Mouse (Mus musculus): Measurements from ENCODE around the gene Hsf2bp.

Gene Hsf2bp

GRCm38 (mm10) chr17:32031684-32032083 lies 4.5 kb downstream of the Hsf2bp start:
- DNase-seq = no peak

GRCm38 (mm10) chr17:32028301-32028700 lies 7.8 kb downstream of the Hsf2bp start:
- DNase-seq = no peak

- DNase-seq = no peak
These were observed 8.5 kb downstream of the Hsf2bp start for GRCm38 (mm10) chr17:32027666-32028065.

GRCm38 (mm10) chr17:32025386-32025785 lies 10.8 kb downstream of the Hsf2bp start:
- peak; percentile 29 to 39 for DNase-seq

GRCm38 (mm10) chr17:32024671-32025073 lies 11.5 kb downstream of the Hsf2bp start:
- DNase-seq = no peak

GRCm38 (mm10) chr17:32023088-32023487 lies 13.1 kb downstream of the Hsf2bp start:
- no peak for DNase-seq

- DNase-seq = no peak
These were observed 13.6 kb downstream of the Hsf2bp start for GRCm38 (mm10) chr17:32022551-32022950.

- no peak for DNase-seq
These were observed 14.2 kb downstream of the Hsf2bp start for GRCm38 (mm10) chr17:32021981-32022380.

GRCm38 (mm10) chr17:32018127-32018894 lies 17.8 kb downstream of the Hsf2bp start:
- no peak for DNase-seq

- no peak for DNase-seq
These were observed 19.7 kb downstream of the Hsf2bp start for GRCm38 (mm10) chr17:32016481-32016880.

GRCm38 (mm10) chr17:32013659-32014058 lies 22.5 kb downstream of the Hsf2bp start:
- DNase-seq = no peak

- DNase-seq = no peak
These were observed 23.9 kb downstream of the Hsf2bp start for GRCm38 (mm10) chr17:32012254-32012653.

- DNase-seq = no peak
These were observed 24.5 kb downstream of the Hsf2bp start for GRCm38 (mm10) chr17:32011694-32012093.

GRCm38 (mm10) chr17:32006800-32007199 lies 29.3 kb downstream of the Hsf2bp start:
- no peak for DNase-seq

- no peak for DNase-seq
These were observed 32.9 kb downstream of the Hsf2bp start for GRCm38 (mm10) chr17:32003251-32003650.

- DNase-seq = no peak
These were observed 37.8 kb downstream of the Hsf2bp start for GRCm38 (mm10) chr17:31998351-31998750.

- no peak for DNase-seq
These were observed 39.8 kb downstream of the Hsf2bp start for GRCm38 (mm10) chr17:31996331-31996730.

GRCm38 (mm10) chr17:31995784-31996183 lies 40.4 kb downstream of the Hsf2bp start:
- no peak for DNase-seq

GRCm38 (mm10) chr17:31994132-31994531 lies 42.0 kb downstream of the Hsf2bp start:
- DNase-seq = no peak

GRCm38 (mm10) chr17:31993354-31993753 lies 42.8 kb downstream of the Hsf2bp start:
- DNase-seq = no peak

- no peak for DNase-seq
These were observed 44.1 kb downstream of the Hsf2bp start for GRCm38 (mm10) chr17:31992004-31992403.

GRCm38 (mm10) chr17:31989035-31989434 lies 47.1 kb downstream of the Hsf2bp start:
- no peak for DNase-seq

GRCm38 (mm10) chr17:31986915-31987314 lies 49.2 kb downstream of the Hsf2bp start:
- DNase-seq = no peak

GRCm38 (mm10) chr17:31983491-31983890 lies 52.7 kb downstream of the Hsf2bp start:
- DNase-seq = no peak

Measured in cerebellum, postnatal 36 days (tissue).